Mouse (Mus musculus): ENCODE data around the gene Ifi205. TPM values are rescaled to one million over a fixed set of nuclear protein-coding genes. Genes with fewer than 3 reads are reported as not detected.

Ifi205 gene
- not detected in 2 replicates for polyA plus RNA-seq (2011; ENCODE audit: insufficient read depth, insufficient read length, low read depth, missing spikeins)

DNA sequence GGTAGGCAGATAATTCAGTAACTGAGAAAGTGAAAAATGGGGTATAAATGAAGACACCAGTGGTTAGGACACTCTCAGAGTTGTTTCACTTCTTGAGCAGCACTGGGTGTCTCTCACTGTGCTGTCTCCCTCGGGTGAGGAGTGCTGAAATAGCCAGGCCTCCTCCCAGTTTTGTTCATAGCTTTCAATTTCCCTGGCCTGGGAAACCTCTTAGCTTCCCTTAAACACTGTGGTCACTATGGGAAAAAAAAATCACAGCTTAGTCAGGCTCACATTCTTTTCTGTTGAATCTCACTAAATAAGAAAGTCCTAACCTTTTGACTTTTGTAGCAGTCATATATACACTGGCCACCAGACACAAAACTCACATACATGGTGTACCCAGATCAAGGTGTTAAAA, at the start of gene Ifi205:
Gene Ifi205 (minus strand): TSS at position 113 of the 400 bp plus-strand sequence.
- H3K9ac ChIP-seq (ENCODE audit: low read depth, poor library complexity, severe bottlenecking), result no peak within 1 kb of the TSS
- H3K36me3 ChIP-seq (ENCODE audit: control insufficient read depth, insufficient read depth, low read length, poor library complexity, severe bottlenecking), result no peaks in the 10 kb centered on the region
- H3K9me3 ChIP-seq (replicated peaks; ENCODE audit: control insufficient read depth, insufficient read depth, low read length, poor library complexity, severe bottlenecking), result no peaks in the 10 kb centered on the region
- no peak within 1 kb of the TSS for H3K27ac ChIP-seq (ENCODE audit: insufficient read depth, low read length)
- H3K27me3 ChIP-seq (ENCODE audit: control insufficient read depth, insufficient read depth, low read length, poor library complexity, severe bottlenecking), result no peaks in the 10 kb centered on the region
- H3K4me1 ChIP-seq (ENCODE audit: control insufficient read depth, insufficient read depth, low read length), result no peaks in the 10 kb centered on the region
- no peak within 1 kb of the TSS for H3K4me3 ChIP-seq (ENCODE audit: low read depth, low read length)
- TF ChIP-seq EP300 (IDR thresholded peaks at IDR 0.05; ENCODE audit: insufficient read depth, low read depth, low read length), result no peak
- TF ChIP-seq POLR2A (IDR thresholded peaks at IDR 0.05; ENCODE audit: insufficient read depth, low read length), result no peak
- TF ChIP-seq CTCF (IDR thresholded peaks at IDR 0.05; ENCODE audit: low read depth, low read length), result no peak

DNA sequence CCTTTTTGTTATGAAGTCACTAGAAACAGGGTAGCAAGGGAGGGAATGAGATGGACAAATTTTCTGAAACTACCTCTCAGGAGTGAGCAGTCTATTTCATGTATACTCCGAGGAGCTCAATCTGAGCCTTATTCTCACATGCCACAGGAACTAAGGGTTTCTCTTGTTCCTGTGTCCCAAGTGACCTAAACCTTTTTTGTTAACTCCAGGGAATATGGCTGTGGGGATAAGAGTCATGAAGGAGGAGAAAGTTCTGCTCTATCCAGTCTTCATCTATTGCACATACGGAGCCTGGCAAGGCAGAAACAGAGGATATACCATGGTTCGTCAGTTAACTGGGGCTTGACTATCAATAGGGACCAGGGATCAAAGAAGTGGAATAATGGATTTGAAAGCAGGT, 34.7 kb upstream of the Ifi205 start, which contains the start of gene Olfr430:
Gene Olfr430 (plus strand): TSS at position 301 of the 400 bp plus-strand sequence.
- Histone ChIP-seq H3K27me3 (ENCODE audit: control insufficient read depth, insufficient read depth, low read length, poor library complexity, severe bottlenecking) (no peaks in the 10 kb centered on the region), H3K36me3 (ENCODE audit: control insufficient read depth, insufficient read depth, low read length, poor library complexity, severe bottlenecking) (no peaks in the 10 kb centered on the region), H3K9me3 (replicated peaks; ENCODE audit: control insufficient read depth, insufficient read depth, low read length, poor library complexity, severe bottlenecking) (no peaks in the 10 kb centered on the region), H3K9ac (ENCODE audit: low read depth, poor library complexity, severe bottlenecking) (no peak within 1 kb of the TSS), H3K27ac (ENCODE audit: insufficient read depth, low read length) (no peak within 1 kb of the TSS), H3K4me1 (ENCODE audit: control insufficient read depth, insufficient read depth, low read length) (no peaks in the 10 kb centered on the region), H3K4me3 (ENCODE audit: low read depth, low read length) (no peak within 1 kb of the TSS)
- TF ChIP-seq EP300 (IDR thresholded peaks at IDR 0.05; ENCODE audit: insufficient read depth, low read depth, low read length) (no peak), CTCF (IDR thresholded peaks at IDR 0.05; ENCODE audit: low read depth, low read length) (no peak), POLR2A (IDR thresholded peaks at IDR 0.05; ENCODE audit: insufficient read depth, low read length) (no peak)

DNA sequence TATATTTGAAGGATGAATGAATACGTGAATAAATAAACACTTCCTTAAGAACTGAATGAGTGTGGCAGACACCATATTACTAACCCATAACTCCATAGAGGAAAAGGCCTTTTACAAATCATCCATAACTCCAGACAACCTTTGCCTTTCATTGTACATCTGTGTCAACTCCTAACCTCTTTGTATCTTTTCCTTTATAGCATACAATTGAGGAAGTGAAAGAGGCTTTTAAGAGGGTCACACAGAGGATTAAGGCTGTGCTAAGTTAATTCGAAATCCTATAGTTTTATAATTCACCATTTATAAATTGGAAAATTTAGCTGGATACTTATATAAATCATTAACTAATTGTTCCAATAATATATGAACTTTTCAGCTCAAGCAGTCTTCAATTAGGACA, 23.6 kb upstream of the Ifi205 start:
- no peak overlapping the region for H3K9ac ChIP-seq (ENCODE audit: low read depth, poor library complexity, severe bottlenecking)
- TF ChIP-seq EP300 (IDR thresholded peaks at IDR 0.05; ENCODE audit: insufficient read depth, low read depth, low read length) (no peak), POLR2A (IDR thresholded peaks at IDR 0.05; ENCODE audit: insufficient read depth, low read length) (no peak), CTCF (IDR thresholded peaks at IDR 0.05; ENCODE audit: low read depth, low read length) (no peak)

DNA sequence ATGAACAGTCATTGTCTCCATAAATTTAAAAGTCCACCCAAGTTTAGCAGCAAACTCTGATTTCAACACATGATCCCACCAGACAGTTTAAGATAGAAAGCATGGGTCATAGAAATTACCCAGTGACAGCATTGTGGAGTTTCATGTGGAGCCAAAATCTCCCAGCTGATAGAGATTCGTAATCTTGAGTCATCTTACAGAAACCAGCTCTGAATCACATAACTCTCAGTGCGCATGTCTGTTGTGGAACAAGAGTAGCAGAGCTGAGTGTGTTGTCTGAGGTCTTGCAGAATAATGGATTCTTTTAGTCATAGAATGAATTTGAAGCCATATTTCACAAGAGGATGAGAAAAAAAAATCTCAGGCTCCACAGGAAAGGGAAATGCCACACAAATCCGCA, 21.4 kb upstream of the Ifi205 start:
- no peak overlapping the region for H3K9ac ChIP-seq (ENCODE audit: low read depth, poor library complexity, severe bottlenecking)
- TF ChIP-seq POLR2A (IDR thresholded peaks at IDR 0.05; ENCODE audit: insufficient read depth, low read length), result no peak
- no peak overlapping the region for H3K4me3 ChIP-seq (ENCODE audit: low read depth, low read length)
- no peak overlapping the region for H3K27ac ChIP-seq (ENCODE audit: insufficient read depth, low read length)
- no peaks in the 10 kb centered on the region for H3K4me1 ChIP-seq (ENCODE audit: control insufficient read depth, insufficient read depth, low read length)
- H3K36me3 ChIP-seq (ENCODE audit: control insufficient read depth, insufficient read depth, low read length, poor library complexity, severe bottlenecking), result no peaks in the 10 kb centered on the region
- H3K9me3 ChIP-seq (replicated peaks; ENCODE audit: control insufficient read depth, insufficient read depth, low read length, poor library complexity, severe bottlenecking), result no peaks in the 10 kb centered on the region
- H3K27me3 ChIP-seq (ENCODE audit: control insufficient read depth, insufficient read depth, low read length, poor library complexity, severe bottlenecking), result no peaks in the 10 kb centered on the region

More for the DNA sequence above, 23.6 kb upstream of the Ifi205 start:
- Histone ChIP-seq H3K9me3 (replicated peaks; ENCODE audit: control insufficient read depth, insufficient read depth, low read length, poor library complexity, severe bottlenecking) (no peaks in the 10 kb centered on the region), H3K4me1 (ENCODE audit: control insufficient read depth, insufficient read depth, low read length) (no peaks in the 10 kb centered on the region), H3K36me3 (ENCODE audit: control insufficient read depth, insufficient read depth, low read length, poor library complexity, severe bottlenecking) (no peaks in the 10 kb centered on the region), H3K4me3 (ENCODE audit: low read depth, low read length) (no peak overlapping the region), H3K27me3 (ENCODE audit: control insufficient read depth, insufficient read depth, low read length, poor library complexity, severe bottlenecking) (no peaks in the 10 kb centered on the region), H3K27ac (ENCODE audit: insufficient read depth, low read length) (no peak overlapping the region)

DNA sequence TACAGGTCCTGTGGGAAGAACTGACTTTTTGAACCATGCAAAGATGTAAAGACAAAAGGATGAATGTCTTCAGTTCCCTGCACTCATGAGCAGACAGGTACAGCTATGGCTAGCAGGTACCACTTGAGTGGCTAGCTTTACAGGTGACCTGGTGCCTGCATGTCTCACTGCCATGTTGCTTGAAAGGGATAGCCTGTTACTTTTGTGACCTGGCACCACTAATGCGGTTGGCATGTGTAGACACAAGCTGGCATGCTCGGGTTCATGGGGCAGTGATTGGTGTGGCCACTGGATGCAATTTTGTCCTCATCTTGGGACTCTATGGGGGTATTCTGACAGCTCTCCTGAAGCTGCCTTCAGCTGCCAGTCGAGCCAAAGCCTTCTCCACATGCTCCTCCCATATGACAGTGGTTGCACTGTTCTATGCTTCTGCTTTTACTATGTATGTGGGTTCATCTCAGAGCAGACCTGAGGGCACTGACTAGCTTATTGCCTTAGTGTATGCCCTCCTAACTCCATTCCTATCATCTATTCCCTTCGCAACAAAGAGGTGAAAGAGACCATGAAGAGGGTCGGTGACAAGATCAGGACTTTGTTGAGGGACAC, 20.4 kb upstream of the Ifi205 start:
- no peaks in the 10 kb centered on the region for H3K9me3 ChIP-seq (replicated peaks; ENCODE audit: control insufficient read depth, insufficient read depth, low read length, poor library complexity, severe bottlenecking)
- H3K36me3 ChIP-seq (ENCODE audit: control insufficient read depth, insufficient read depth, low read length, poor library complexity, severe bottlenecking), result no peaks in the 10 kb centered on the region
- no peak overlapping the region for H3K9ac ChIP-seq (ENCODE audit: low read depth, poor library complexity, severe bottlenecking)
- TF ChIP-seq CTCF (IDR thresholded peaks at IDR 0.05; ENCODE audit: low read depth, low read length), result no peak
- no peak for TF ChIP-seq POLR2A (IDR thresholded peaks at IDR 0.05; ENCODE audit: insufficient read depth, low read length)
- no peak for TF ChIP-seq EP300 (IDR thresholded peaks at IDR 0.05; ENCODE audit: insufficient read depth, low read depth, low read length)
- H3K4me3 ChIP-seq (ENCODE audit: low read depth, low read length), result no peak overlapping the region
- no peaks in the 10 kb centered on the region for H3K27me3 ChIP-seq (ENCODE audit: control insufficient read depth, insufficient read depth, low read length, poor library complexity, severe bottlenecking)
- H3K27ac ChIP-seq (ENCODE audit: insufficient read depth, low read length), result no peak overlapping the region
- no peaks in the 10 kb centered on the region for H3K4me1 ChIP-seq (ENCODE audit: control insufficient read depth, insufficient read depth, low read length)

DNA sequence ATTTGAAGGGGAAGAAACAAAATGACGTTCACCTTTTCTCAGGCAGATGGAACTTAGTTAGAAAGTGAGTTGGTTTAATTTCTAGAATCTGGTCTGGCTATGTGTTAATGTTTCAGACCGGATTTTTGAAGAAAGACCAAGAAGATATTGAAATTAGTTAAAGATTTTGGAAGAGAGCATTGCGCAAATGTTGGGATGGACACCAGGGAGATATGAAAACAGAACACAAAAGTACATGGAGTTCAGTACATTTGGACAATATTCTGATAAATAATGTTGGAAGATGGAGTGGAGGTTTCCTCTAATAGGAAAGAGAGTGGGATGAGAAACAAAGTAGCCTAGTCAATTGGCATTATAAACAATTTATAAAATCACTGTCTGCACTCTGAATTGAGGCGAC, 19.9 kb upstream of the Ifi205 start:
- no peaks in the 10 kb centered on the region for H3K4me1 ChIP-seq (ENCODE audit: control insufficient read depth, insufficient read depth, low read length)
- no peak overlapping the region for H3K9ac ChIP-seq (ENCODE audit: low read depth, poor library complexity, severe bottlenecking)
- TF ChIP-seq POLR2A (IDR thresholded peaks at IDR 0.05; ENCODE audit: insufficient read depth, low read length) (no peak), EP300 (IDR thresholded peaks at IDR 0.05; ENCODE audit: insufficient read depth, low read depth, low read length) (no peak)
- no peaks in the 10 kb centered on the region for H3K36me3 ChIP-seq (ENCODE audit: control insufficient read depth, insufficient read depth, low read length, poor library complexity, severe bottlenecking)
- H3K27ac ChIP-seq (ENCODE audit: insufficient read depth, low read length), result no peak overlapping the region
- no peak overlapping the region for H3K4me3 ChIP-seq (ENCODE audit: low read depth, low read length)
- H3K27me3 ChIP-seq (ENCODE audit: control insufficient read depth, insufficient read depth, low read length, poor library complexity, severe bottlenecking), result no peaks in the 10 kb centered on the region
- H3K9me3 ChIP-seq (replicated peaks; ENCODE audit: control insufficient read depth, insufficient read depth, low read length, poor library complexity, severe bottlenecking), result no peaks in the 10 kb centered on the region
